Mouse (Mus musculus) midbrain, embryonic 11.5 days (tissue): ENCODE data around the gene Tbc1d16. TPM values are rescaled to one million over a fixed set of nuclear protein-coding genes. Genes with fewer than 3 reads are reported as not detected.

Experiments used
- ATAC-seq: fragments of 200-750 bp; cut with Nextera tagmentation; 2 replicates; pipeline ENCODE4 v1.8.0; 2017; ENCODE audit warnings: moderate TSS enrichment, moderate library complexity; ENCODE audit not compliant: low FRiP score
- DNase-seq: peaks from one replicate; pipeline ENCODE4 v3.0.0; 2015; ENCODE audit warnings: low spot score; ENCODE audit errors: missing footprints
- H3K27ac ChIP-seq: fragments of 300-500 bp; sonication (generic); 2 replicates; pipeline ENCODE4 v1.5.1; 2014; ENCODE audit warnings: low read depth, low read length
- H3K27me3 ChIP-seq: fragments of 300-500 bp; sonication (generic); 2 replicates; pipeline ENCODE4 v1.6.1; 2014; ENCODE audit warnings: mild to moderate bottlenecking, low read length, moderate library complexity, mixed read lengths; ENCODE audit not compliant: control insufficient read depth, insufficient read depth
- H3K36me3 ChIP-seq: fragments of 300-500 bp; sonication (generic); 2 replicates; pipeline ENCODE4 v1.6.1; 2014; ENCODE audit warnings: mild to moderate bottlenecking, low read length, moderate library complexity, mixed read lengths; ENCODE audit not compliant: control insufficient read depth, insufficient read depth
- H3K4me1 ChIP-seq: fragments of 300-500 bp; sonication (generic); 2 replicates; pipeline ENCODE4 v1.6.1; 2014; ENCODE audit warnings: low read length; ENCODE audit not compliant: control insufficient read depth, insufficient read depth
- H3K4me2 ChIP-seq: fragments of 300-500 bp; sonication (generic); 2 replicates; pipeline ENCODE4 v1.6.1; 2014; ENCODE audit warnings: mild to moderate bottlenecking, moderate library complexity
- H3K4me3 ChIP-seq: fragments of 300-500 bp; sonication (generic); 2 replicates; pipeline ENCODE4 v1.5.1; 2014; ENCODE audit warnings: low read depth, low read length
- H3K9ac ChIP-seq: fragments of 300-500 bp; sonication (generic); 2 replicates; pipeline ENCODE4 v1.6.1; 2014; ENCODE audit warnings: low read length
- H3K9me3 ChIP-seq: fragments of 300-500 bp; sonication (generic); 2 replicates; pipeline ENCODE4 v1.6.1; 2016; ENCODE audit warnings: low read length; ENCODE audit not compliant: control insufficient read depth
- WGBS: fragments of 180-500 bp; shearing (Covaris S2); extraction: QIAGEN DNeasy Blood & Tissue Kit; methylation state at CpG from one replicate; pipeline ENCODE4 v1.1.7; 2014; 5-methylcytosine and 5-hydroxymethylcytosine counted together
- polyA plus RNA-seq: library from polyadenylated mRNA; unstranded; fragments of >200 nt; fragmentation: Nextera tagmentation; extraction: Ambion mirVana; gene quantifications from 2 replicates; pipeline ENCODE4 v1.2.1, GENCODE M21; 2014

Gene Tbc1d16
- polyA plus RNA-seq, 1 experiment from 2014 or later, result 15.2 TPM

DNA sequence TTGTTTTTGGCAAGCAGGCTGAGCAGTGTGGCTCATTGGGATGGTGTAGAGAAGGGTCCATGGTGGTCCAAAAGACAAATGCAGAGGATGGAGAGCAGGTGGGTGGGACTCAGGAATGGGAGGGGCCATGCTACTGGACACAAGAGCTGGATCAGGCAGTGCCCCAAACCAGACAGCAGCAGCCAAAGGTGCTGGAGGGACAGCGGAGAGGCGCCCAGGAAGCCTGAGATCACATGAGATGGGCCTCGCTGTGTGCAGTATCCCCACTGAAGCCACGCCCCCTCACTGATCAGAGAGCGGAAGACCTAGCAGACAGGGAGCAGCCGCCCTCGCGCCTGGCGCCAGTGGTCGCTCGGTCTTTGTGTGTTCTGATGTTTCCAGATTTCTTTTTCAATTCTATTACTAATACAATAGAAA is 10.0 kb upstream of the Tbc1d16 start:
- no peaks in the 10 kb centered on the region for H3K4me1 ChIP-seq
- no peak overlapping the region for H3K4me3 ChIP-seq
- H3K27me3 ChIP-seq, result no peaks in the 10 kb centered on the region
- DNase-seq, result peak; percentile 90
- peak; percentile 77 for ATAC-seq
- H3K27ac ChIP-seq, result peak overlapping the region; percentile 6; the same call in 1 of the 2 replicates
- H3K9ac ChIP-seq, result 0 out of 2 replicates have a peak overlapping the region, but pooled peaks have one; percentile 26
- H3K9me3 ChIP-seq, result no peaks in the 10 kb centered on the region
- WGBS, result 30% methylated on average over 11 of the region's 11 CpGs
- peaks cover 6% of the 10 kb centered on the region; the same call in 1 of the 2 replicates for H3K36me3 ChIP-seq
- H3K4me2 ChIP-seq, result peak overlapping the region; percentile 35

DNA sequence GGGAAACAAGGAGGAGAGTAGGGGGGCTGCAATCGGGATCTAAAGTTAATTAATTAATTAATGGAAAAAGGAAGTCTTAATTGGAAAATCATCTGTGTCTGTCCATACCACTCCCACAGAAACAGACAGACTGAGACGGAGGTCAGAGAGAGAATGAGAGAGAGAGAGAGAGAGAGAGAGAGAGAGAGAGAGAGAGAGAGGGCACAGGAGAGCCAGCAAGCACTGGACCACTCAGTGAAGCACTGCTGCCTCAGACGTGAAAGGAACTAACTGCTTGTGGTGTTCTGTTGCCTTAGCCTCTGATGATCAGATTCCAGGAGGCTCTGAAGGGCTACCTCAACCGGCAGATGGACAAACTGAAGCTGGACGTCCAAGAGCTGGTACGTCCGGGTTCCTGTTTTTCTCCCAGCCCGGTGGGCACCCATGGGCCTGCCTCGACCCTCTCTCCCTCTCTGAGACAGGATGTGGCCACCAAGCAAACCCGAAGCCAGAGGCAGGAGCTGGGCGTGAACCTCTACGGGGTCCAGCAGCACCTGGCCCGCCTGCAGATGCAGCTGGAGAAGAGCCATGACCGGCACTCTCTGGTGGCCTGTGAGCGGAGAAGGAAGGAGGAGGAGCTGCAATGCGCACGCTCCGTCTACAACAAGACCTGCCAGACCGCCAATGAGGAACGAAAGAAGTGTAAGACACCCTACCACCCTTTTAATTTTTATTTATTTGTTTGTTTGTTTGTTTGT is 9.4 kb upstream of the Tbc1d16 start:
- Histone ChIP-seq H3K9me3 (no peaks in the 10 kb centered on the region), H3K4me2 (peak overlapping the region; percentile 35), H3K27me3 (no peaks in the 10 kb centered on the region), H3K27ac (no peak overlapping the region), H3K36me3 (0 out of 2 replicates have a peak, but pooled peaks cover 5% of the 10 kb centered on the region), H3K9ac (no peak overlapping the region), H3K4me1 (no peaks in the 10 kb centered on the region), H3K4me3 (no peak overlapping the region)
- DNase-seq (no peak), ATAC-seq (peak; percentile 51)
- 41% methylated on average over 20 of the region's 20 CpGs for WGBS

DNA sequence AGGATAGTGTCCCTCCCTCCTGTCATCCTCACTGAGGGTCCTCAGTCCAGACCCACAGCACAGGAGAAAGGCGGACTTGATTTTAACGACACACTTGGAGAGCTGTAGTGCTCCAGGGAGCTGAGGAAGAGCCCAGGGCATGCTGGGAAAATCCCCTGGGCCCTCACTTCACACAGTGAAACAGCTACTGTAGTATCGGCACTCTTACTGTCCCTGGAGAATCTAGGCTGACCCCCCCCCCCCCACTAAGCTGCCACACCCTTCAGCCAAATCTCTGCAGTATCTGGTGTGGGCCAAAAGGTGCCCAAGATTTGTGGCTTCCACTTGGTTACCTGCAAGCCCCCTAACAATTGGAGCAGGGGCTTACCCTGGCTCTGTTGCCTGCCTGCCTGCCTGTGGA is 8.7 kb upstream of the Tbc1d16 start:
- Histone ChIP-seq H3K27me3 (no peaks in the 10 kb centered on the region), H3K4me2 (no peak overlapping the region), H3K9ac (no peak overlapping the region), H3K4me1 (no peaks in the 10 kb centered on the region), H3K9me3 (no peaks in the 10 kb centered on the region), H3K4me3 (no peak overlapping the region), H3K36me3 (peaks cover 9% of the 10 kb centered on the region; the same call in 1 of the 2 replicates), H3K27ac (no peak overlapping the region)
- ATAC-seq, result no peak
- no peak for DNase-seq
- WGBS, result 78% methylated on average over 3 of the region's 3 CpGs

DNA sequence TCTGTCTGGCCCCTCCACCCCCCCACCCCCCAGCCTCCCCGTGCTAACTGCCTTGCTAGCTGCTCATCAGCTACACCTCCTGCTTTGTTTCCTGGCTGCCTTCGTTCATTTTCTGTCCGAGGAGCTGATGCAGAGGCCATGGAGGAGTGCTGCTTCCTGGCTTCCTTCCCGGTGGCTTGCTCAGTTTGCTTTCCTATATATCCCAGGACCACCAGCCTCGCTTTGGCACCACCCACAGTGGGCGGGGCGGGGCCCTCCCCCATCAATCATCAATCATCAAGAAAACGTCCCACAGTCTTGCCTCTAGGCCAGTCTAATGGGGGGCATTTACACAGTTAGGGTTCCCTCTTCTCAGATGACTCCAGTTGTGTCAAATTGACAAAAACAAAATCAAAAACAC is 8.1 kb upstream of the Tbc1d16 start:
- H3K4me2 ChIP-seq, result no peak overlapping the region
- no peak overlapping the region for H3K9ac ChIP-seq
- ATAC-seq (no peak), DNase-seq (no peak)
- H3K36me3 ChIP-seq, result peaks cover 9% of the 10 kb centered on the region; the same call in 1 of the 2 replicates
- H3K27me3 ChIP-seq, result no peaks in the 10 kb centered on the region
- no peak overlapping the region for H3K27ac ChIP-seq
- no peak overlapping the region for H3K4me3 ChIP-seq
- no peaks in the 10 kb centered on the region for H3K9me3 ChIP-seq
- H3K4me1 ChIP-seq, result no peaks in the 10 kb centered on the region
- WGBS, result 55% methylated on average over 8 of the region's 8 CpGs

DNA sequence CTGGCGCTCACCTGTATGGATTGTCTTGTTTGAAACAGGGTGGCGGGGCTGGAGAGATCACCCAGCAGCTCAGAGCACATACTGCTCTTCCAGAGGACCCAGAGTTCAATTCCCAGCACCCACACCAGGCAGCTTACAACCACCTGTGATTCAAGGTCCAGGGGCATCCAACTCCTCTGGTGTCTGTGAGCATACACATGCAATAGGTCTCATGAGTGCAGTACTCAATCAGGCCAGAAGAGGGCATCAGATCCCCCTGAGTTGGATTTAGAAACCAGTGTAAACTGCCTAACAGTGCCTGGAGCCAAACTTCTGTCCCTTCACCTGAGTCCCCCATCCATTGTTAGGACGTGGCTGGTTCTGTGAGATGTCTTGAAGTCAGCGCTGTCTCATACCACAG is 7.3 kb upstream of the Tbc1d16 start:
- H3K27me3 ChIP-seq, result no peaks in the 10 kb centered on the region
- no peaks in the 10 kb centered on the region for H3K9me3 ChIP-seq
- H3K4me1 ChIP-seq, result no peaks in the 10 kb centered on the region
- H3K4me2 ChIP-seq, result no peak overlapping the region
- H3K36me3 ChIP-seq, result peaks cover 9% of the 10 kb centered on the region; the same call in 1 of the 2 replicates
- no peak overlapping the region for H3K4me3 ChIP-seq
- H3K27ac ChIP-seq, result no peak overlapping the region
- no peak overlapping the region for H3K9ac ChIP-seq
- DNase-seq (peak; percentile 97), ATAC-seq (no peak)
- 90% methylated on average over 4 of the region's 4 CpGs for WGBS

DNA sequence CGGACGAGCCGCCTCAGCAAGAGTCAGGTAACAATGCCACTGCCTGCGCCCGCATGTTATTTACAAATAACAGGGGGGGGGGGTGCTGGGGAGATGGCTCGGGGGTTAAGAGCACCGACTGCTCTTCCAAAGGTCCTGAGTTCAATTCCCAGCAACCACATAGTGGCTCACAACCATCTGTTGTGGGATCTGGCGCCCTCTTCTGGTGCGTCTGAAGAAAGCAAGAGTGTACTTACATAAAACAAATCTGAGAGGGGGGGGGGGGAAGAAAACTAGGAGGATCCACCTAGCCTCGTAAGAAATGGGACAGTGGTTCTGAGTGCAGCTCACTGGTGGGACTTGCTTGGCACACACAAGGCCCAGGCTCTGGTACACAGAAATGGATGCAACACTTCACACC is 6.5 kb upstream of the Tbc1d16 start:
- Histone ChIP-seq H3K4me1 (peaks cover 5% of the 10 kb centered on the region), H3K4me2 (no peak overlapping the region), H3K36me3 (peaks cover 9% of the 10 kb centered on the region; the same call in 1 of the 2 replicates), H3K4me3 (no peak overlapping the region), H3K9ac (no peak overlapping the region), H3K9me3 (no peaks in the 10 kb centered on the region), H3K27ac (no peak overlapping the region), H3K27me3 (no peaks in the 10 kb centered on the region)
- DNase-seq (no peak), ATAC-seq (no peak)
- WGBS, result 93% methylated on average over 10 of the region's 10 CpGs

DNA sequence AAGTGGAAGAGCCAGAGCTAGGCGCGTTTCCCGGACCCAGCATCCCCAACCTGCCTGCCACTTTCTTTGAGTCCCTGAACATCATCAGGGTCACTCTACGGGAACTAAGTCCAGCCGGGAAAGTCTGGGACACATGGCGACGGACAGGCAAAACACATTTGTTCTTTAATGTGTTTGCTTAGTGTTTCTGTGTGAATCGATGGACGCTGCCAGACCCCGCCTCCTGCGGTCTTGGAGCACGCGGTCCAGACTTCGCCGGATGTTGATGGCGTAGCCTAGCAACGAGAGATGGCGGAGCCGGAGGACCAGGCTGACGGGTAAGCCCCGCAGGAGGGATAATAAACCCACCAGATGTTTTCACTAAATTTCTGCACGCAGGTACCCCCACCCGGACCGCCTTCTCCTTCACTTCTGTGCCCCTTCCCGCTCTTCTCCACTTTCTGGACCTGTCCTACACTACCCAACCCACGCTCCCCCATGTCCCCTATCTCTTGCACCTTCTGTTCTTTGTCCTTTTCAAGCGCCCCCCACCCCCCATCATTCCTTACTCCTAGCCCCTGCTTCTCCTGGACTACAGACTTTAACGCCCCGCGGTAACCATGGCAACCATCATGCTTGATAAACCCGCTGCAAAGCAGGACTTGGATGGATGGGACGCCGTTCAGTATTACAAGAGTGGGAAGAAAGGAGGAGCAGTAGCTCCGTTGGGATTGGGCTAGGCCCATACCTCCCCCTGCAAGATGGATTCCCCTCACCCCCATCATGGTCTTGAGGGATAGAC is 737 bp upstream of the Tbc1d16 start:
- Histone ChIP-seq H3K36me3 (peaks cover 4% of the 10 kb centered on the region; the same call in 1 of the 2 replicates), H3K4me3 (peak overlapping the region; percentile 77), H3K4me2 (peak overlapping the region; percentile 99), H3K27ac (peak overlapping the region; percentile 84), H3K9me3 (no peaks in the 10 kb centered on the region), H3K4me1 (peaks cover 27% of the 10 kb centered on the region), H3K9ac (peak overlapping the region; percentile 93), H3K27me3 (no peaks in the 10 kb centered on the region)
- peak; percentile 98 for DNase-seq
- peak; percentile 92 for ATAC-seq
- 2% methylated on average over 34 of the region's 34 CpGs for WGBS

DNA sequence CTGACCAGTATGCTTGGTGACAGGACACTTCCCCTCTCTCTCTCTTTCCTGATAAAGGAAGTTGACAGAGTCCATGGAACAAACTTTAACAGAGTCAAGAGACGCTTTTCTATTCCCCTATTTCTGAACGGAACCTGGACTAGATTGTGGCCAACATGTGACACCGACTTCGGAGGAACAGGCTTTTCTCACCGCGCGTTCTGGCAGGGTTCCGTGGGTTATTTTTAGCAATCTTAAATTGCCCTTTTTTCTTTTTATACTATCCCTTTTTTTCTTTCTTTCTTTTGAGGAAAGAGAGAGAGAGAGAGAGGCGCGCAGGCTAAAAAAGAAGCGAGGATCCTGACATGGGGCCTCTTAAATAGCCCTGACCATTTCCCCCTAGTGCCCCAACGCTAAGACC is 708 bp downstream of the Tbc1d16 start:
- H3K27me3 ChIP-seq, result no peaks in the 10 kb centered on the region
- H3K9me3 ChIP-seq, result no peaks in the 10 kb centered on the region
- H3K4me2 ChIP-seq, result peak overlapping the region; percentile 99
- peak; percentile 93 for DNase-seq
- no peak for ATAC-seq
- WGBS, result 8% methylated on average over 12 of the region's 12 CpGs
- H3K9ac ChIP-seq, result peak overlapping the region; percentile 93
- peaks cover 4% of the 10 kb centered on the region; the same call in 1 of the 2 replicates for H3K36me3 ChIP-seq
- H3K4me3 ChIP-seq, result peak overlapping the region; percentile 77
- no peak overlapping the region; the same call in 1 of the 2 replicates for H3K27ac ChIP-seq
- peaks cover 29% of the 10 kb centered on the region for H3K4me1 ChIP-seq

DNA sequence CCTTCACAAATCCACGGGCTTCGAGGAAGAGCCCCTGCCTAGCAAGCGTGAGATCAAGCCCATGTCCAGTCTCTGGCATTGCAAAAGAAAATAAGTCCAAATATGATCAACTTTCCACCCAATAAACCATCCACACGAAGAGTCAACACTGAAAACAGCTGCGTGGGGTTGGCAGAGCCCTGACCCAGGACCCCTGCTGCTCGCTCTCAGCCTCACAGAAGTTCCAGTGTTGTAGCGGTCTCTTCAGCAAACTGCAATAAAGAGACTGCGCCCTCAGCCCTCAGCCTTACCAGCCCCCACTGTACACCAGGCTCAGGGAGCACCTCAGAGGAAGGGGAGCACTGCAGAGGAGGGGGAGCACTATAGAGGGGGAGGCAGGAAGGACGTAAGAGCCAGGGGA is 2.7 kb downstream of the Tbc1d16 start:
- H3K4me1 ChIP-seq, result peaks cover 39% of the 10 kb centered on the region
- H3K4me3 ChIP-seq, result no peak overlapping the region
- WGBS, result 77% methylated on average over 9 of the region's 9 CpGs
- no peaks in the 10 kb centered on the region for H3K9me3 ChIP-seq
- ATAC-seq (no peak), DNase-seq (no peak)
- no peak overlapping the region for H3K4me2 ChIP-seq
- H3K9ac ChIP-seq, result no peak overlapping the region
- no peaks in the 10 kb centered on the region for H3K36me3 ChIP-seq
- no peak overlapping the region for H3K27ac ChIP-seq
- H3K27me3 ChIP-seq, result no peaks in the 10 kb centered on the region
